Mouse (Mus musculus) forebrain, embryonic 13.5 days (tissue): Measurements from ENCODE around the gene Ttc9b. TPM values are rescaled to one million over a fixed set of nuclear protein-coding genes. Genes with fewer than 3 reads are reported as not detected.

Experiments
- ATAC-seq: fragments of 200-750 bp; cut with Nextera tagmentation; 2 replicates; pipeline ENCODE4 v1.8.0; 2017
- H3K27ac ChIP-seq: fragments of 300-500 bp; sonication (generic); 2 replicates; pipeline ENCODE4 v1.5.1; 2015; ENCODE audit warnings: inconsistent platforms, mild to moderate bottlenecking, moderate library complexity
- H3K27me3 ChIP-seq: fragments of 300-500 bp; sonication (generic); 2 replicates; pipeline ENCODE4 v1.6.1; 2015; ENCODE audit warnings: mild to moderate bottlenecking, inconsistent platforms
- H3K36me3 ChIP-seq: fragments of 300-500 bp; sonication (generic); 2 replicates; pipeline ENCODE4 v1.6.1; 2015; ENCODE audit warnings: mild to moderate bottlenecking, inconsistent platforms; ENCODE audit not compliant: poor library complexity, severe bottlenecking
- H3K4me1 ChIP-seq: fragments of 300-500 bp; sonication (generic); 2 replicates; pipeline ENCODE4 v1.6.1; 2015; ENCODE audit warnings: inconsistent platforms
- H3K4me2 ChIP-seq: fragments of 300-500 bp; sonication (generic); 2 replicates; pipeline ENCODE4 v1.6.1; 2015; ENCODE audit warnings: inconsistent platforms, mild to moderate bottlenecking, moderate library complexity
- H3K4me3 ChIP-seq: fragments of 300-500 bp; sonication (generic); 2 replicates; pipeline ENCODE4 v1.5.1; 2015; ENCODE audit warnings: mild to moderate bottlenecking, inconsistent platforms
- H3K9ac ChIP-seq: fragments of 300-500 bp; sonication (generic); 2 replicates; pipeline ENCODE4 v1.6.1; 2015; ENCODE audit warnings: mild to moderate bottlenecking, inconsistent platforms
- H3K9me3 ChIP-seq: fragments of 300-500 bp; sonication (generic); replicated peaks from 2 replicates; pipeline ENCODE4 v1.6.1; 2016; ENCODE audit warnings: inconsistent platforms
- WGBS: fragments of 180-500 bp; shearing (Covaris S2); methylation state at CpG from one replicate; pipeline ENCODE4 v1.1.7; 2015; 5-methylcytosine and 5-hydroxymethylcytosine counted together
- polyA plus RNA-seq: library from polyadenylated mRNA; unstranded; fragments of >200 nt; fragmentation: Nextera tagmentation; extraction: Ambion mirVana; gene quantifications from 2 replicates; pipeline ENCODE4 v1.2.1, GENCODE M21; 2015

The Ttc9b gene
- polyA plus RNA-seq, 1 experiment from 2014 or later, result 42.7 TPM

- Histone ChIP-seq H3K4me2 (no peak overlapping the region), H3K27me3 (peaks cover 2% of the 10 kb centered on the region; the same call in 1 of the 2 replicates), H3K9me3 (no peaks in the 10 kb centered on the region), H3K27ac (no peak overlapping the region), H3K36me3 (no peaks in the 10 kb centered on the region), H3K4me1 (no peaks in the 10 kb centered on the region), H3K9ac (no peak overlapping the region), H3K4me3 (no peak overlapping the region)
- no peak for ATAC-seq
- WGBS, result 84% methylated on average over 6 of the region's 6 CpGs
Measured at GRCm38 (mm10) chr7:27647281-27648002, 6.3 kb upstream of the Ttc9b start.

GRCm38 (mm10) chr7:27649723-27650122 lies 4.0 kb upstream of the Ttc9b start:
- whole genome bisulfite sequencing, result 96% methylated on average over 11 of the region's 11 CpGs
- Histone ChIP-seq H3K27ac (no peak overlapping the region), H3K9me3 (no peaks in the 10 kb centered on the region), H3K4me1 (peaks cover 15% of the 10 kb centered on the region), H3K27me3 (peaks cover 10% of the 10 kb centered on the region; the same call in 1 of the 2 replicates), H3K4me3 (no peak overlapping the region), H3K9ac (no peak overlapping the region), H3K36me3 (no peaks in the 10 kb centered on the region), H3K4me2 (no peak overlapping the region)
- ATAC-seq, result no peak

GRCm38 (mm10) chr7:27650949-27651348 lies 2.8 kb upstream of the Ttc9b start:
- 7% methylated on average over 10 of the region's 10 CpGs for WGBS

GRCm38 (mm10) chr7:27654607-27655276 lies 1.0 kb downstream of the Ttc9b start:
- H3K9me3 ChIP-seq, result no peaks in the 10 kb centered on the region
- no peak for ATAC-seq
- H3K36me3 ChIP-seq, result peaks cover 46% of the 10 kb centered on the region
- H3K27me3 ChIP-seq, result peaks cover 26% of the 10 kb centered on the region
- H3K4me2 ChIP-seq, result peak overlapping the region; percentile 87
- H3K4me1 ChIP-seq, result peaks cover 32% of the 10 kb centered on the region
- peak overlapping the region; percentile 90 for H3K9ac ChIP-seq
- 63% methylated on average over 20 of the region's 20 CpGs for WGBS
- no peak overlapping the region for H3K27ac ChIP-seq
- peak overlapping the region; percentile 69 for H3K4me3 ChIP-seq

More at GRCm38 (mm10) chr7:27650949-27651348, 2.8 kb upstream of the Ttc9b start:
- Histone ChIP-seq H3K9ac (no peak overlapping the region), H3K4me2 (0 out of 2 replicates have a peak overlapping the region, but pooled peaks have one; percentile 17), H3K4me3 (no peak overlapping the region), H3K27ac (no peak overlapping the region), H3K4me1 (peaks cover 27% of the 10 kb centered on the region), H3K27me3 (peaks cover 15% of the 10 kb centered on the region; the same call in 1 of the 2 replicates), H3K36me3 (peaks cover 8% of the 10 kb centered on the region), H3K9me3 (no peaks in the 10 kb centered on the region)
- ATAC-seq, result no peak

- ATAC-seq, result no peak
- Histone ChIP-seq H3K36me3 (peaks cover 53% of the 10 kb centered on the region), H3K9ac (no peak overlapping the region; the same call in 1 of the 2 replicates), H3K27ac (0 out of 2 replicates have a peak overlapping the region, but pooled peaks have one; percentile 8), H3K9me3 (no peaks in the 10 kb centered on the region), H3K4me3 (no peak overlapping the region), H3K27me3 (peaks cover 26% of the 10 kb centered on the region), H3K4me2 (peak overlapping the region; percentile 87), H3K4me1 (peaks cover 32% of the 10 kb centered on the region)
- WGBS, result 85% methylated on average over 11 of the region's 11 CpGs
Measured at GRCm38 (mm10) chr7:27655545-27655944, 1.8 kb downstream of the Ttc9b start.

- Histone ChIP-seq H3K36me3 (peaks cover 63% of the 10 kb centered on the region), H3K9me3 (no peaks in the 10 kb centered on the region), H3K9ac (no peak overlapping the region), H3K4me1 (peaks cover 32% of the 10 kb centered on the region), H3K27me3 (peaks cover 26% of the 10 kb centered on the region), H3K4me3 (no peak overlapping the region), H3K27ac (no peak overlapping the region), H3K4me2 (no peak overlapping the region)
- ATAC-seq, result no peak
- 86% methylated on average over 16 of the region's 16 CpGs for WGBS
Measured at GRCm38 (mm10) chr7:27656600-27656999, 2.9 kb downstream of the Ttc9b start.

- H3K9ac ChIP-seq, result no peak overlapping the region
- WGBS, result 43% methylated on average over 38 of the region's 53 CpGs
- H3K9me3 ChIP-seq, result no peaks in the 10 kb centered on the region
- ATAC-seq, result no peak
- no peak overlapping the region for H3K4me3 ChIP-seq
- peaks cover 31% of the 10 kb centered on the region for H3K4me1 ChIP-seq
- H3K27me3 ChIP-seq, result peaks cover 19% of the 10 kb centered on the region
- H3K27ac ChIP-seq, result no peak overlapping the region
- H3K4me2 ChIP-seq, result no peak overlapping the region
- H3K36me3 ChIP-seq, result peaks cover 69% of the 10 kb centered on the region
Measured at GRCm38 (mm10) chr7:27657824-27658395, 4.2 kb downstream of the Ttc9b start.

- Histone ChIP-seq H3K27me3 (peaks cover 18% of the 10 kb centered on the region), H3K4me1 (peaks cover 24% of the 10 kb centered on the region), H3K4me3 (no peak overlapping the region), H3K27ac (no peak overlapping the region), H3K9ac (no peak overlapping the region), H3K9me3 (no peaks in the 10 kb centered on the region), H3K36me3 (peaks cover 74% of the 10 kb centered on the region), H3K4me2 (no peak overlapping the region)
- no peak for ATAC-seq
- WGBS, result 58% methylated on average over 14 of the region's 14 CpGs
Measured at GRCm38 (mm10) chr7:27658712-27659663, 5.3 kb downstream of the Ttc9b start.

- Histone ChIP-seq H3K27me3 (peaks cover 11% of the 10 kb centered on the region), H3K4me3 (no peak overlapping the region), H3K36me3 (peaks cover 79% of the 10 kb centered on the region), H3K4me2 (no peak overlapping the region), H3K4me1 (no peaks in the 10 kb centered on the region), H3K9ac (no peak overlapping the region), H3K27ac (no peak overlapping the region), H3K9me3 (no peaks in the 10 kb centered on the region)
- WGBS, result 91% methylated on average over 4 of the region's 4 CpGs
- no peak for ATAC-seq
Measured at GRCm38 (mm10) chr7:27662038-27662437, 8.3 kb downstream of the Ttc9b start.

- no peak for ATAC-seq
- peak overlapping the region; percentile 93 for H3K4me3 ChIP-seq
- H3K36me3 ChIP-seq, result peaks cover 29% of the 10 kb centered on the region
- H3K27ac ChIP-seq, result no peak overlapping the region
- no peaks in the 10 kb centered on the region for H3K27me3 ChIP-seq
- no peaks in the 10 kb centered on the region for H3K9me3 ChIP-seq
- peaks cover 43% of the 10 kb centered on the region for H3K4me1 ChIP-seq
- WGBS, result 54% methylated on average over 9 of the region's 9 CpGs
- H3K9ac ChIP-seq, result peak overlapping the region; percentile 94
- peak overlapping the region; percentile 100 for H3K4me2 ChIP-seq
Measured at GRCm38 (mm10) chr7:27673064-27673574, 19.4 kb downstream of the Ttc9b start.

GRCm38 (mm10) chr7:27673575-27674131 lies 19.9 kb downstream of the Ttc9b start:
- Histone ChIP-seq H3K9me3 (no peaks in the 10 kb centered on the region), H3K9ac (peak overlapping the region; percentile 94), H3K4me3 (peak overlapping the region; percentile 93), H3K36me3 (peaks cover 24% of the 10 kb centered on the region), H3K4me2 (peak overlapping the region; percentile 100), H3K27me3 (no peaks in the 10 kb centered on the region), H3K27ac (no peak overlapping the region), H3K4me1 (peaks cover 43% of the 10 kb centered on the region)
- WGBS, result 2% methylated on average over 47 of the region's 52 CpGs
- ATAC-seq, result 0 out of 2 replicates have a peak, but pooled peaks have one; percentile 3
